Comparison of ENCODE assay signal across 12 mouse cellular contexts in genomic region chr17:23744651-23745050, GRCm38 (mm10). TPM values are rescaled to one million over a fixed set of nuclear protein-coding genes. Genes with fewer than 3 reads are reported as not detected.
DNase-seq lines count a peak whose midpoint lies in the region; ATAC-seq lines count a peak whose summit lies in the region.
"Had no signal": no experiment of that assay in that cellular context is flagged by ENCODE, and none has a peak within 500 bp of the region (broad histone marks: within the 10 kb centered on the region; RNA-seq: fewer than 3 reads in every experiment).

No protein-coding gene starts in this region.

- peaks cover 78% of the 10 kb centered on the region for H3K27me3 ChIP-seq in megakaryocyte, embryonic 14.5 days (replicated peaks)
- H3K27me3 ChIP-seq in midbrain, embryonic 11.5 days (ENCODE audit: control insufficient read depth, insufficient read depth, low read length) = peaks cover 68% of the 10 kb centered on the region

- H3K9me3 ChIP-seq in megakaryocyte, embryonic 14.5 days = peaks cover 3% of the 10 kb centered on the region; the same call in 1 of the 2 replicates
- H3K9me3 ChIP-seq in midbrain, embryonic 11.5 days (ENCODE audit: control insufficient read depth, low read length) = no peaks in the 10 kb centered on the region

- H3K9ac ChIP-seq in midbrain, embryonic 11.5 days (ENCODE audit: low read length) = no peak overlapping the region

- H3K27ac ChIP-seq in midbrain, embryonic 11.5 days (ENCODE audit: low read depth, low read length) = no peak overlapping the region

- peak overlapping the region; percentile 3 for H3K4me3 ChIP-seq in megakaryocyte, embryonic 14.5 days (replicated peaks)
- 0 out of 2 replicates have a peak overlapping the region, but pooled peaks have one; percentile 3 for H3K4me3 ChIP-seq in midbrain, embryonic 11.5 days (ENCODE audit: low read depth, low read length)
- H3K4me3 ChIP-seq: myocyte had no signal

- H3K36me3 ChIP-seq in megakaryocyte, embryonic 14.5 days (replicated peaks; ENCODE audit: low read length) = no peaks in the 10 kb centered on the region
- H3K36me3 ChIP-seq in midbrain, embryonic 11.5 days (ENCODE audit: control insufficient read depth, insufficient read depth, low read length) = no peaks in the 10 kb centered on the region

- 3% methylated on average over 14 of the region's 14 CpGs for WGBS in midbrain, embryonic 11.5 days

- H3K4me1 ChIP-seq in megakaryocyte, embryonic 14.5 days = peaks cover 80% of the 10 kb centered on the region
- peaks cover 14% of the 10 kb centered on the region for H3K4me1 ChIP-seq in midbrain, embryonic 11.5 days (ENCODE audit: control insufficient read depth, insufficient read depth, low read length)

- peak; percentile 16 for DNase-seq in embryo, embryonic 9.5 days (ENCODE audit: extremely low spot score)
- no peak for DNase-seq in embryo, embryonic 10.5 days (ENCODE audit: low spot score)
- DNase-seq in midbrain, embryonic 11.5 days (ENCODE audit: low spot score, missing footprints) = peak; percentile 88
- DNase-seq in natural killer cell, adult 2 months (ENCODE audit: low spot score in 2 of 2) = no peak
- DNase-seq in frontal cortex, adult 2 months (ENCODE audit: extremely low spot score in 1 of 2, low spot score in 1 of 2) = no peak
- no peak for DNase-seq in layer of hippocampus, adult 11-12 months (ENCODE audit: low spot score)
- DNase-seq: cerebellum, postnatal 10 days had no signal

- H3K4me2 ChIP-seq in midbrain, embryonic 11.5 days = peak overlapping the region; percentile 50; the same call in 1 of the 2 replicates

- no peak for ATAC-seq in megakaryocyte, adult 5-6 weeks (ENCODE audit: poor library complexity, severe bottlenecking)
- ATAC-seq in midbrain, embryonic 11.5 days (ENCODE audit: low FRiP score) = no peak

RNA-seq across cellular contexts. Expression of gene Kremen2, which starts 1.0 kb away (rescaled TPM):
- polyA plus RNA-seq in megakaryocyte, embryonic 14.5 days (2012; ENCODE audit: insufficient read depth, low replicate concordance) = not detected in 2 replicates
- not detected in 2 replicates for total RNA-seq in megakaryocyte, adult 5-6 weeks (2015)
- total RNA-seq in megakaryocyte, adult 5-6 weeks (2017) = not detected in 2 replicates
- polyA plus RNA-seq in midbrain, embryonic 11.5 days (2014; fragmentation: Nextera tagmentation; extraction: Ambion mirVana) = 0.58 and 0.63 TPM in 2 replicates
- polyA plus RNA-seq in frontal cortex, adult 2 months (2012; rRNA removed) = 0.38 and 0.52 TPM in 2 replicates
- total RNA-seq: hematopoietic stem cell, adult 5-6 weeks had no signal

RNA-seq across cellular contexts. Expression of gene Paqr4, which starts 4.0 kb away (rescaled TPM):
- 1.7 TPM in 1 of 2 replicates, not detected in the other for polyA plus RNA-seq in megakaryocyte, embryonic 14.5 days (2012; ENCODE audit: insufficient read depth, low replicate concordance)
- 3.3 and 4.1 TPM in 2 replicates for total RNA-seq in megakaryocyte, adult 5-6 weeks (2015)
- 7.6 and 10.1 TPM in 2 replicates for total RNA-seq in megakaryocyte, adult 5-6 weeks (2017)
- 29.5 and 30.2 TPM in 2 replicates for polyA plus RNA-seq in midbrain, embryonic 11.5 days (2014; fragmentation: Nextera tagmentation; extraction: Ambion mirVana)
- polyA plus RNA-seq in frontal cortex, adult 2 months (2012; rRNA removed) = 47.2 and 49.8 TPM in 2 replicates

RNA-seq across cellular contexts. Expression of gene Pkmyt1, which starts 18.5 kb away (rescaled TPM):
- polyA plus RNA-seq in megakaryocyte, embryonic 14.5 days (2012; ENCODE audit: insufficient read depth, low replicate concordance) = 43.9 and 71.2 TPM in 2 replicates
- 31.1 and 32.2 TPM in 2 replicates for total RNA-seq in megakaryocyte, adult 5-6 weeks (2015)
- 15.9 and 16.6 TPM in 2 replicates for total RNA-seq in megakaryocyte, adult 5-6 weeks (2017)
- polyA plus RNA-seq in midbrain, embryonic 11.5 days (2014; fragmentation: Nextera tagmentation; extraction: Ambion mirVana) = 29.3 and 33.7 TPM in 2 replicates
- 8.1 and 8.7 TPM in 2 replicates for polyA plus RNA-seq in frontal cortex, adult 2 months (2012; rRNA removed)

RNA-seq across cellular contexts. Expression of gene 1520401A03Rik, which starts 22.1 kb away (rescaled TPM):
- polyA plus RNA-seq in megakaryocyte, embryonic 14.5 days (2012; ENCODE audit: insufficient read depth, low replicate concordance) = 0.22 TPM in 1 of 2 replicates, not detected in the other
- total RNA-seq in megakaryocyte, adult 5-6 weeks (2015) = not detected in 2 replicates
- total RNA-seq in megakaryocyte, adult 5-6 weeks (2017) = not detected in 2 replicates
- not detected in 2 replicates for polyA plus RNA-seq in midbrain, embryonic 11.5 days (2014; fragmentation: Nextera tagmentation; extraction: Ambion mirVana)
- 0.13 and 0.24 TPM in 2 replicates for polyA plus RNA-seq in frontal cortex, adult 2 months (2012; rRNA removed)
- total RNA-seq: hematopoietic stem cell, adult 5-6 weeks; left cerebral cortex, postnatal 25 days had no signal

RNA-seq across cellular contexts. Expression of gene Flywch1, which starts 26.8 kb away (rescaled TPM):
- 6.0 and 53.7 TPM in 2 replicates for polyA plus RNA-seq in megakaryocyte, embryonic 14.5 days (2012; ENCODE audit: insufficient read depth, low replicate concordance)
- 3.1 and 3.7 TPM in 2 replicates for total RNA-seq in megakaryocyte, adult 5-6 weeks (2015)
- total RNA-seq in megakaryocyte, adult 5-6 weeks (2017) = 7.7 and 12.0 TPM in 2 replicates
- polyA plus RNA-seq in midbrain, embryonic 11.5 days (2014; fragmentation: Nextera tagmentation; extraction: Ambion mirVana) = 125 and 142 TPM in 2 replicates
- polyA plus RNA-seq in frontal cortex, adult 2 months (2012; rRNA removed) = 208 and 231 TPM in 2 replicates

Comparison
In these comparisons a context has a peak if more than half of its experiments do, and no peak if none do; other contexts are left out.
1. DNase-seq: peak in embryo, embryonic 9.5 days (single experiment) and midbrain, embryonic 11.5 days (single experiment); none in embryo, embryonic 10.5 days (single experiment), natural killer cell, adult 2 months (0 of 2), frontal cortex, adult 2 months (0 of 2) and layer of hippocampus, adult 11-12 months (single experiment).
2. RNA of gene Paqr4, which starts 4.0 kb away (polyA plus RNA-seq): 47.2 to 49.8 TPM in frontal cortex, adult 2 months and 29.5 to 30.2 TPM in midbrain, embryonic 11.5 days; 1.7 TPM in megakaryocyte, embryonic 14.5 days; every median in the first group is over 10 times any median in the second.